Mouse (Mus musculus) spleen, postnatal 0 days (tissue): Measurements from ENCODE around the gene Stac. TPM values are rescaled to one million over a fixed set of nuclear protein-coding genes. Genes with fewer than 3 reads are reported as not detected.

Experiments
- polyA plus RNA-seq: library from polyadenylated mRNA; unstranded; fragments of >200 nt; fragmentation: Nextera tagmentation; extraction: Ambion mirVana; gene quantifications from 2 replicates; pipeline ENCODE4 v1.2.1, GENCODE M21; 2015

The Stac gene
- polyA plus RNA-seq, result 0.17 and 0.18 TPM in 2 replicates

GRCm38 (mm10) chr9:111689680-111690483 is at the start of gene Stac:
Stac (minus strand) TSS chr9:111690348.

